Mouse (Mus musculus) ES-E14 (cell line): ENCODE results near the gene Plac1.

Experiments used
- ZC3H11A ChIP-seq: IDR thresholded peaks from 2 replicates; pipeline ENCODE4 v1.6.1; 2012; ENCODE audit warnings: low read depth, mild to moderate bottlenecking, inconsistent platforms, low read length, borderline replicate concordance
- ZNF384 ChIP-seq: IDR thresholded peaks from 2 replicates; pipeline ENCODE4 v1.6.1; 2012; ENCODE audit warnings: low read depth, low read length, inconsistent platforms

- TF ChIP-seq ZNF384 (no peak), ZC3H11A (no peak)
Observed at GRCm38 (mm10) chrX:53107127-53107526, 132.8 kb downstream of the Plac1 start.
